Mouse (Mus musculus) embryonic fibroblast, embryonic 13.5 days (primary cell): ENCODE measurements around the gene Zfhx2.

Experiments used
- CTCF ChIP-seq: IDR thresholded peaks from 2 replicates; pipeline ENCODE4 v1.5.1; 2011; ENCODE audit warnings: mild to moderate bottlenecking, control low read depth, low read length, moderate library complexity, borderline replicate concordance; ENCODE audit not compliant: insufficient read depth
- POLR2A ChIP-seq: IDR thresholded peaks from 2 replicates; pipeline ENCODE4 v1.6.1; 2011; ENCODE audit warnings: low read depth, mild to moderate bottlenecking, control low read depth, low read length, moderate library complexity

GRCm38 (mm10) chr14:55086009-55086514 is 6.1 kb downstream of the Zfhx2 start:
- TF ChIP-seq POLR2A (no peak), CTCF (no peak)
